Mouse (Mus musculus) brain, embryonic 14.5 days (tissue): ENCODE measurements around the gene Areg.

ENCODE experiments used
- CTCF ChIP-seq: fragments of 200-500 bp; IDR thresholded peaks from 2 replicates; pipeline ENCODE4 v1.5.1; 2012; ENCODE audit warnings: inconsistent platforms, mild to moderate bottlenecking, moderate library complexity, borderline replicate concordance; ENCODE audit not compliant: insufficient read depth, insufficient read length; ENCODE audit errors: extremely low read depth
- POLR2A ChIP-seq: fragments of 200-500 bp; IDR thresholded peaks from 2 replicates; pipeline ENCODE4 v1.6.1; 2012; ENCODE audit warnings: mild to moderate bottlenecking, inconsistent platforms, borderline replicate concordance; ENCODE audit not compliant: poor library complexity, insufficient read depth, insufficient read length, severe bottlenecking; ENCODE audit errors: extremely low read depth

DNA sequence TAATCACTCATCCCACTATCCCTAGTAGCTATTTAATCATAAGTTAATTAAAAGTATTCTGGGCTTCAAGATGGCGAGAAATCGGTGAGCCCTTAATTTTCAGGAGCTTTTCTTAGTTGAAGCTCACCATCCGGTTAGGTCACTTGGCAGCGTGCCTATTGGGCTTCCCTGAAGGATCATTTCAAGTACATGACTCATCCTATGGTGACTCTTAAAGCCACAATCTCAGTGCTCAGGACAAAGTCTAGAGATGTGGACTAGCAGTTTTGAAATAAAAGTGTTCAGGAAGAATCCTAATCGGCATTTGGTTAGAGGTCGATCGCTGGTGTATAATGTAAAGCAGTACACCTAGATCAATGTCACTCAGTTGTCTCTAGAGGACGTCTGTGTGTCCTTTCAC lies 17.3 kb downstream of the Areg start:
- TF ChIP-seq POLR2A (no peak), CTCF (no peak)
